8 mouse cellular contexts compared by ENCODE assay signal in genomic region chr8:71381421-71381970, GRCm38 (mm10). TPM values are rescaled to one million over a fixed set of nuclear protein-coding genes. Genes with fewer than 3 reads are reported as not detected.
A peak's percentile ranks its signal among the peaks of the same experiment; 100 is the strongest.
DNase-seq lines count a peak whose midpoint lies in the region; ATAC-seq and TF ChIP-seq lines count a peak whose summit lies in the region.

Nr2f6 (minus strand) TSS chr8:71381960.

- peaks cover 5% of the 10 kb centered on the region for H3K4me1 ChIP-seq in ES-Bruce4 (ENCODE audit: control insufficient read depth, insufficient read depth, low read length)
- H3K4me1 ChIP-seq in forebrain, embryonic 15.5 days = peaks cover 38% of the 10 kb centered on the region
- peaks cover 73% of the 10 kb centered on the region for H3K4me1 ChIP-seq in hindbrain, embryonic 10.5 days (replicated peaks)

- H3K27ac ChIP-seq in ES-Bruce4 (ENCODE audit: insufficient read depth, low read length) = peak within 1 kb of the TSS; percentile 47
- H3K27ac ChIP-seq in forebrain, embryonic 15.5 days (replicated peaks) = peak within 1 kb of the TSS; percentile 82
- H3K27ac ChIP-seq in hindbrain, embryonic 10.5 days = peak within 1 kb of the TSS; percentile 99

- H3K9ac ChIP-seq in ES-Bruce4 (ENCODE audit: low read depth, poor library complexity, severe bottlenecking) = peak within 1 kb of the TSS; percentile 90
- peak within 1 kb of the TSS; percentile 75 for H3K9ac ChIP-seq in forebrain, embryonic 15.5 days (replicated peaks)

- TF ChIP-seq POLR2A in ES-Bruce4 (IDR thresholded peaks at IDR 0.05; ENCODE audit: insufficient read depth, low read length) = no peak

- under 1% methylated on average over 63 of the region's 89 CpGs for WGBS in forebrain, embryonic 15.5 days
- WGBS in hindbrain, embryonic 10.5 days = 2% methylated on average over 89 of the region's 89 CpGs

- ATAC-seq in forebrain, embryonic 15.5 days (replicated peaks) = peak; percentile 24; the same call in 1 of the 2 replicates
- ATAC-seq in monocyte, adult 5-6 weeks (replicated peaks; ENCODE audit: insufficient number of reproducible peaks, low FRiP score, low TSS enrichment, poor library complexity, severe bottlenecking) = no peak

- peak within 1 kb of the TSS; percentile 72 for H3K4me3 ChIP-seq in ES-Bruce4 (ENCODE audit: low read depth, low read length)
- H3K4me3 ChIP-seq in forebrain, embryonic 15.5 days = peak within 1 kb of the TSS; percentile 66
- H3K4me3 ChIP-seq in hindbrain, embryonic 10.5 days = peak within 1 kb of the TSS; percentile 98

- H3K27me3 ChIP-seq in ES-Bruce4 (ENCODE audit: control insufficient read depth, insufficient read depth, low read length, poor library complexity, severe bottlenecking) = no peaks in the 10 kb centered on the region
- H3K27me3 ChIP-seq in forebrain, embryonic 15.5 days = peaks cover 6% of the 10 kb centered on the region; the same call in 1 of the 2 replicates
- H3K27me3 ChIP-seq in hindbrain, embryonic 10.5 days (ENCODE audit: insufficient read depth, poor library complexity, severe bottlenecking) = peaks cover 6% of the 10 kb centered on the region; the same call in 1 of the 2 replicates

- no peak for TF ChIP-seq EP300 in ES-Bruce4 (IDR thresholded peaks at IDR 0.05; ENCODE audit: insufficient read depth, low read depth, low read length)

- peak in 1 of 2 experiments; percentile 53 for DNase-seq in adrenal gland, postnatal 4 days (ENCODE audit: low spot score in 2 of 2)
- peak; percentile 83 for DNase-seq in hindbrain, embryonic 10.5 days (ENCODE audit: low spot score)
- peak; percentile 61 to 75 for DNase-seq in layer of hippocampus, postnatal 10 days (ENCODE audit: low spot score in 2 of 2)
- DNase-seq in lung, postnatal 10 days = peak; percentile 89
- DNase-seq in ovary, postnatal 36 days (ENCODE audit: low spot score) = peak; percentile 77

- H3K4me2 ChIP-seq in forebrain, embryonic 15.5 days (replicated peaks) = peak within 1 kb of the TSS; percentile 91

- H3K36me3 ChIP-seq in ES-Bruce4 (ENCODE audit: control insufficient read depth, insufficient read depth, low read length, poor library complexity, severe bottlenecking) = no peaks in the 10 kb centered on the region
- H3K36me3 ChIP-seq in forebrain, embryonic 15.5 days = no peaks in the 10 kb centered on the region
- H3K36me3 ChIP-seq in hindbrain, embryonic 10.5 days = peaks cover 26% of the 10 kb centered on the region

- H3K9me3 ChIP-seq in ES-Bruce4 (replicated peaks; ENCODE audit: control insufficient read depth, insufficient read depth, low read length, poor library complexity, severe bottlenecking) = no peaks in the 10 kb centered on the region
- H3K9me3 ChIP-seq in forebrain, embryonic 15.5 days = no peaks in the 10 kb centered on the region
- H3K9me3 ChIP-seq in hindbrain, embryonic 10.5 days = no peaks in the 10 kb centered on the region

- no peak for TF ChIP-seq CTCF in ES-Bruce4 (IDR thresholded peaks at IDR 0.05; ENCODE audit: low read depth, low read length)

RNA-seq across cellular contexts. Expression of gene Nr2f6, which starts in this region (rescaled TPM):
- polyA plus RNA-seq in ES-Bruce4 (2011; ENCODE audit: insufficient read depth, insufficient read length, low read depth, missing spikeins) = 23.0 and 23.9 TPM in 2 replicates
- total RNA-seq in adrenal gland, postnatal 4 days (2021) = 10 to 100 TPM; 67.6 to 70.6 TPM
- polyA plus RNA-seq in forebrain, embryonic 15.5 days (2015; fragmentation: Nextera tagmentation; extraction: Ambion mirVana) = 15.5 and 16.6 TPM in 2 replicates
- polyA plus RNA-seq in hindbrain, embryonic 10.5 days (2016; fragmentation: Nextera tagmentation; extraction: Ambion mirVana) = 125 and 139 TPM in 2 replicates
- 10 to 100 TPM; 32.2 to 32.5 TPM for total RNA-seq in layer of hippocampus, postnatal 10 days (2021)
- total RNA-seq in monocyte, adult 5-6 weeks (2017) = 3.4 to 11.6 TPM (median 9.4 TPM) in 3 replicates

Comparison
In these comparisons a context has a peak if more than half of its experiments do, and no peak if none do; other contexts are left out.
1. H3K27ac ChIP-seq: peak in every context shown above with its lines; median percentile 99 in hindbrain, embryonic 10.5 days; 82 in forebrain, embryonic 15.5 days; 47 in ES-Bruce4.